Mouse (Mus musculus) CD4-positive helper T cell, adult 2 months (primary cell): ENCODE measurements around the gene Gm13040.
"Not testable (repeated sequence)": the region's sequence is repeated elsewhere in the genome, so short reads cannot be mapped to it uniquely, and the experiment has no call there.

Experiments used
- DNase-seq: peaks from one replicate; pipeline ENCODE4 v3.0.0-alpha.2; 2012; ENCODE audit warnings: low read depth, missing footprints, low spot score

Gm13040 gene

GRCm38 (mm10) chr4:143535654-143536053 lies at the start of gene Gm13040:
Gene Gm13040, plus strand, starts transcription at chr4:143535954.
- DNase-seq, result not testable (repeated sequence)

GRCm38 (mm10) chr4:143511043-143511442 lies 24.7 kb upstream of the Gm13040 start, which contains the start of gene Gm13043:
Gene Gm13043, plus strand, starts transcription at chr4:143511343.
- DNase-seq, result no peak

- DNase-seq, result not testable (repeated sequence)
Measured at GRCm38 (mm10) chr4:143551400-143551799, 15.6 kb downstream of the Gm13040 start, which contains the start of the genes BC080695 and Gm13057. Gene BC080695, plus strand, starts transcription at chr4:143551700. Gene Gm13057, plus strand, starts transcription at chr4:143551709.
